Mouse (Mus musculus) right cerebral cortex, postnatal 14 days (tissue): ENCODE data around the gene Rad9a.

Experiments
- DNase-seq: peaks from one replicate; pipeline ENCODE4 v3.0.0; 2022

The Rad9a gene

GRCm38 (mm10) chr19:4192251-4192985 lies 9.0 kb downstream of the Rad9a start:
- no peak for DNase-seq

GRCm38 (mm10) chr19:4191528-4192250 lies 9.8 kb downstream of the Rad9a start, which contains the start of gene Ppp1ca:
Gene Ppp1ca, plus strand, starts transcription at chr19:4192065.
- DNase-seq = peak; percentile 97

- DNase-seq = no peak
Measured at GRCm38 (mm10) chr19:4190831-4191334, 10.6 kb downstream of the Rad9a start, which contains the start of gene Tbc1d10c. Gene Tbc1d10c, minus strand, starts transcription at chr19:4191284.

- no peak for DNase-seq
Measured at GRCm38 (mm10) chr19:4189051-4189620, 12.3 kb downstream of the Rad9a start.

- DNase-seq = no peak
Measured at GRCm38 (mm10) chr19:4187303-4187702, 14.2 kb downstream of the Rad9a start.

- no peak for DNase-seq
Measured at GRCm38 (mm10) chr19:4184976-4185975, 16.2 kb downstream of the Rad9a start.

GRCm38 (mm10) chr19:4183689-4184088 lies 17.8 kb downstream of the Rad9a start:
- DNase-seq = no peak

- DNase-seq = peak; percentile 77
Measured at GRCm38 (mm10) chr19:4181892-4182291, 19.6 kb downstream of the Rad9a start.

- no peak for DNase-seq
Measured at GRCm38 (mm10) chr19:4180411-4180810, 21.1 kb downstream of the Rad9a start.

GRCm38 (mm10) chr19:4175368-4175947 lies 26.0 kb downstream of the Rad9a start, which contains the start of gene Carns1:
Gene Carns1, minus strand, starts transcription at chr19:4175479.
- DNase-seq = no peak

- no peak for DNase-seq
Measured at GRCm38 (mm10) chr19:4172925-4173324, 28.5 kb downstream of the Rad9a start.

- DNase-seq = no peak
Measured at GRCm38 (mm10) chr19:4171393-4172290, 29.8 kb downstream of the Rad9a start.

- DNase-seq = no peak
Measured at GRCm38 (mm10) chr19:4170723-4171392, 30.6 kb downstream of the Rad9a start.

GRCm38 (mm10) chr19:4169810-4170209 lies 31.7 kb downstream of the Rad9a start:
- DNase-seq = no peak

GRCm38 (mm10) chr19:4169378-4169784 lies 32.1 kb downstream of the Rad9a start:
- DNase-seq = peak; percentile 99

- DNase-seq = no peak
Measured at GRCm38 (mm10) chr19:4166678-4167476, 34.6 kb downstream of the Rad9a start.

- no peak for DNase-seq
Measured at GRCm38 (mm10) chr19:4164721-4165120, 36.7 kb downstream of the Rad9a start.

- DNase-seq = no peak
Measured at GRCm38 (mm10) chr19:4164100-4164499, 37.4 kb downstream of the Rad9a start.

- no peak for DNase-seq
Measured at GRCm38 (mm10) chr19:4163543-4163887, 37.9 kb downstream of the Rad9a start.
